Mouse (Mus musculus): ENCODE measurements around the gene Ptpre. TPM values are rescaled to one million over a fixed set of nuclear protein-coding genes. Genes with fewer than 3 reads are reported as not detected.
A peak's percentile ranks its signal among the peaks of the same experiment; 100 is the strongest.

Ptpre gene
- polyA plus RNA-seq, 1 experiment from 2014 or later: 1.7 TPM

- Histone ChIP-seq H3K27ac (ENCODE audit: low read depth, low read length) (no peak overlapping the region), H3K4me3 (ENCODE audit: low read depth, low read length) (no peak overlapping the region), H3K4me1 (ENCODE audit: control insufficient read depth, insufficient read depth, low read length) (peaks cover 34% of the 10 kb centered on the region), H3K36me3 (ENCODE audit: control insufficient read depth, insufficient read depth, low read length) (no peaks in the 10 kb centered on the region), H3K4me2 (no peak overlapping the region), H3K9me3 (replicated peaks; ENCODE audit: control insufficient read depth, low read length) (no peaks in the 10 kb centered on the region), H3K27me3 (ENCODE audit: control insufficient read depth, insufficient read depth, low read length) (no peaks in the 10 kb centered on the region), H3K9ac (ENCODE audit: low read depth, low read length) (no peak overlapping the region)
- no peak for ATAC-seq (replicated peaks; ENCODE audit: insufficient number of reproducible peaks, low FRiP score, low TSS enrichment)
- 35% methylated on average over 8 of the region's 8 CpGs for WGBS (ENCODE audit: insufficient replicate concordance)
These were observed 64.3 kb downstream of the Ptpre start for GRCm38 (mm10) chr7:135601607-135602006.

GRCm38 (mm10) chr7:135602265-135602664, 65.0 kb downstream of the Ptpre start:
- H3K4me2 ChIP-seq: no peak overlapping the region
- H3K9me3 ChIP-seq (replicated peaks; ENCODE audit: control insufficient read depth, low read length): no peaks in the 10 kb centered on the region
- no peak overlapping the region for H3K27ac ChIP-seq (ENCODE audit: low read depth, low read length)
- H3K4me3 ChIP-seq (ENCODE audit: low read depth, low read length): no peak overlapping the region
- no peak overlapping the region for H3K9ac ChIP-seq (ENCODE audit: low read depth, low read length)
- H3K27me3 ChIP-seq (ENCODE audit: control insufficient read depth, insufficient read depth, low read length): no peaks in the 10 kb centered on the region
- WGBS (ENCODE audit: insufficient replicate concordance): 83% methylated on average over 6 of the region's 6 CpGs
- H3K36me3 ChIP-seq (ENCODE audit: control insufficient read depth, insufficient read depth, low read length): no peaks in the 10 kb centered on the region
- H3K4me1 ChIP-seq (ENCODE audit: control insufficient read depth, insufficient read depth, low read length): peaks cover 29% of the 10 kb centered on the region
- no peak for ATAC-seq (replicated peaks; ENCODE audit: insufficient number of reproducible peaks, low FRiP score, low TSS enrichment)

GRCm38 (mm10) chr7:135602881-135603523, 65.7 kb downstream of the Ptpre start:
- no peak overlapping the region for H3K4me3 ChIP-seq (ENCODE audit: low read depth, low read length)
- no peaks in the 10 kb centered on the region for H3K27me3 ChIP-seq (ENCODE audit: control insufficient read depth, insufficient read depth, low read length)
- H3K4me2 ChIP-seq: no peak overlapping the region
- H3K9ac ChIP-seq (ENCODE audit: low read depth, low read length): no peak overlapping the region
- H3K4me1 ChIP-seq (ENCODE audit: control insufficient read depth, insufficient read depth, low read length): peaks cover 22% of the 10 kb centered on the region
- no peaks in the 10 kb centered on the region for H3K36me3 ChIP-seq (ENCODE audit: control insufficient read depth, insufficient read depth, low read length)
- no peak overlapping the region for H3K27ac ChIP-seq (ENCODE audit: low read depth, low read length)
- no peak for ATAC-seq (replicated peaks; ENCODE audit: insufficient number of reproducible peaks, low FRiP score, low TSS enrichment)
- WGBS (ENCODE audit: insufficient replicate concordance): 44% methylated on average over 5 of the region's 5 CpGs
- H3K9me3 ChIP-seq (replicated peaks; ENCODE audit: control insufficient read depth, low read length): no peaks in the 10 kb centered on the region

- Histone ChIP-seq H3K9me3 (replicated peaks; ENCODE audit: control insufficient read depth, low read length) (no peaks in the 10 kb centered on the region), H3K4me3 (ENCODE audit: low read depth, low read length) (0 out of 2 replicates have a peak overlapping the region, but pooled peaks have one; percentile 3), H3K27me3 (ENCODE audit: control insufficient read depth, insufficient read depth, low read length) (no peaks in the 10 kb centered on the region), H3K9ac (ENCODE audit: low read depth, low read length) (peak overlapping the region; percentile 28; the same call in 1 of the 2 replicates), H3K4me2 (peak overlapping the region; percentile 39), H3K36me3 (ENCODE audit: control insufficient read depth, insufficient read depth, low read length) (no peaks in the 10 kb centered on the region), H3K4me1 (ENCODE audit: control insufficient read depth, insufficient read depth, low read length) (peaks cover 21% of the 10 kb centered on the region), H3K27ac (ENCODE audit: low read depth, low read length) (peak overlapping the region; percentile 65)
- WGBS (ENCODE audit: insufficient replicate concordance): 34% methylated on average over 15 of the region's 15 CpGs
- ATAC-seq (replicated peaks; ENCODE audit: insufficient number of reproducible peaks, low FRiP score, low TSS enrichment): peak; percentile 68
These were observed 67.9 kb downstream of the Ptpre start for GRCm38 (mm10) chr7:135605002-135605803.

- H3K27me3 ChIP-seq (ENCODE audit: control insufficient read depth, insufficient read depth, low read length): no peaks in the 10 kb centered on the region
- no peak overlapping the region for H3K9ac ChIP-seq (ENCODE audit: low read depth, low read length)
- H3K4me2 ChIP-seq: no peak overlapping the region; the same call in 1 of the 2 replicates
- WGBS (ENCODE audit: insufficient replicate concordance): 74% methylated on average over 6 of the region's 6 CpGs
- no peaks in the 10 kb centered on the region for H3K9me3 ChIP-seq (replicated peaks; ENCODE audit: control insufficient read depth, low read length)
- no peak overlapping the region for H3K4me3 ChIP-seq (ENCODE audit: low read depth, low read length)
- ATAC-seq (replicated peaks; ENCODE audit: insufficient number of reproducible peaks, low FRiP score, low TSS enrichment): no peak
- peaks cover 21% of the 10 kb centered on the region for H3K4me1 ChIP-seq (ENCODE audit: control insufficient read depth, insufficient read depth, low read length)
- peak overlapping the region; percentile 65 for H3K27ac ChIP-seq (ENCODE audit: low read depth, low read length)
- no peaks in the 10 kb centered on the region for H3K36me3 ChIP-seq (ENCODE audit: control insufficient read depth, insufficient read depth, low read length)
These were observed 68.5 kb downstream of the Ptpre start for GRCm38 (mm10) chr7:135605804-135606072.

- Histone ChIP-seq H3K27ac (ENCODE audit: low read depth, low read length) (no peak overlapping the region), H3K9me3 (replicated peaks; ENCODE audit: control insufficient read depth, low read length) (no peaks in the 10 kb centered on the region), H3K27me3 (ENCODE audit: control insufficient read depth, insufficient read depth, low read length) (no peaks in the 10 kb centered on the region), H3K9ac (ENCODE audit: low read depth, low read length) (no peak overlapping the region), H3K36me3 (ENCODE audit: control insufficient read depth, insufficient read depth, low read length) (no peaks in the 10 kb centered on the region), H3K4me1 (ENCODE audit: control insufficient read depth, insufficient read depth, low read length) (peaks cover 18% of the 10 kb centered on the region), H3K4me3 (ENCODE audit: low read depth, low read length) (no peak overlapping the region), H3K4me2 (no peak overlapping the region)
- WGBS (ENCODE audit: insufficient replicate concordance): 48% methylated on average over 4 of the region's 4 CpGs
- ATAC-seq (replicated peaks; ENCODE audit: insufficient number of reproducible peaks, low FRiP score, low TSS enrichment): no peak
These were observed 70.9 kb downstream of the Ptpre start for GRCm38 (mm10) chr7:135608208-135608607.

- H3K4me3 ChIP-seq (ENCODE audit: low read depth, low read length): no peak overlapping the region
- no peaks in the 10 kb centered on the region for H3K9me3 ChIP-seq (replicated peaks; ENCODE audit: control insufficient read depth, low read length)
- no peak overlapping the region for H3K9ac ChIP-seq (ENCODE audit: low read depth, low read length)
- 19% methylated on average over 3 of the region's 3 CpGs for WGBS (ENCODE audit: insufficient replicate concordance)
- no peaks in the 10 kb centered on the region for H3K36me3 ChIP-seq (ENCODE audit: control insufficient read depth, insufficient read depth, low read length)
- H3K27ac ChIP-seq (ENCODE audit: low read depth, low read length): no peak overlapping the region
- no peaks in the 10 kb centered on the region for H3K27me3 ChIP-seq (ENCODE audit: control insufficient read depth, insufficient read depth, low read length)
- no peak for ATAC-seq (replicated peaks; ENCODE audit: insufficient number of reproducible peaks, low FRiP score, low TSS enrichment)
- H3K4me1 ChIP-seq (ENCODE audit: control insufficient read depth, insufficient read depth, low read length): peaks cover 17% of the 10 kb centered on the region
- H3K4me2 ChIP-seq: no peak overlapping the region
These were observed 71.7 kb downstream of the Ptpre start for GRCm38 (mm10) chr7:135609028-135609427.

GRCm38 (mm10) chr7:135609655-135610054, 72.4 kb downstream of the Ptpre start:
- H3K9me3 ChIP-seq (replicated peaks; ENCODE audit: control insufficient read depth, low read length): no peaks in the 10 kb centered on the region
- no peak overlapping the region for H3K4me2 ChIP-seq
- whole genome bisulfite sequencing (ENCODE audit: insufficient replicate concordance): 40% methylated on average over 7 of the region's 7 CpGs
- H3K4me1 ChIP-seq (ENCODE audit: control insufficient read depth, insufficient read depth, low read length): peaks cover 17% of the 10 kb centered on the region
- H3K27me3 ChIP-seq (ENCODE audit: control insufficient read depth, insufficient read depth, low read length): no peaks in the 10 kb centered on the region
- no peak overlapping the region for H3K27ac ChIP-seq (ENCODE audit: low read depth, low read length)
- no peak overlapping the region for H3K4me3 ChIP-seq (ENCODE audit: low read depth, low read length)
- no peak for ATAC-seq (replicated peaks; ENCODE audit: insufficient number of reproducible peaks, low FRiP score, low TSS enrichment)
- H3K9ac ChIP-seq (ENCODE audit: low read depth, low read length): no peak overlapping the region
- no peaks in the 10 kb centered on the region for H3K36me3 ChIP-seq (ENCODE audit: control insufficient read depth, insufficient read depth, low read length)

- Histone ChIP-seq H3K4me1 (ENCODE audit: control insufficient read depth, insufficient read depth, low read length) (peaks cover 8% of the 10 kb centered on the region), H3K27me3 (ENCODE audit: control insufficient read depth, insufficient read depth, low read length) (no peaks in the 10 kb centered on the region), H3K36me3 (ENCODE audit: control insufficient read depth, insufficient read depth, low read length) (no peaks in the 10 kb centered on the region), H3K9ac (ENCODE audit: low read depth, low read length) (no peak overlapping the region), H3K27ac (ENCODE audit: low read depth, low read length) (no peak overlapping the region), H3K9me3 (replicated peaks; ENCODE audit: control insufficient read depth, low read length) (no peaks in the 10 kb centered on the region), H3K4me3 (ENCODE audit: low read depth, low read length) (no peak overlapping the region), H3K4me2 (no peak overlapping the region)
- 78% methylated on average over 16 of the region's 16 CpGs for WGBS (ENCODE audit: insufficient replicate concordance)
- no peak for ATAC-seq (replicated peaks; ENCODE audit: insufficient number of reproducible peaks, low FRiP score, low TSS enrichment)
These were observed 75.0 kb downstream of the Ptpre start for GRCm38 (mm10) chr7:135612276-135612675.
